Mouse (Mus musculus) kidney, adult 2 months (tissue): ENCODE measurements around the gene Map3k1. TPM values are rescaled to one million over a fixed set of nuclear protein-coding genes. Genes with fewer than 3 reads are reported as not detected.

Experiments used
- DNase-seq: peaks from one replicate; pipeline ENCODE4 v3.0.0; 2021
- H3K27ac ChIP-seq: fragments of 200-500 bp; 2 replicates; pipeline ENCODE4 v1.5.1; 2012; ENCODE audit warnings: low read depth, low read length, control low read depth, inconsistent platforms; ENCODE audit not compliant: insufficient read depth
- H3K27me3 ChIP-seq: fragments of 200-500 bp; replicated peaks from 2 replicates; pipeline ENCODE4 v1.6.1; 2012; ENCODE audit warnings: mild to moderate bottlenecking, moderate library complexity, low read length, inconsistent platforms; ENCODE audit not compliant: control insufficient read depth, insufficient read depth
- H3K36me3 ChIP-seq: fragments of 200-500 bp; 2 replicates; pipeline ENCODE4 v1.6.1; 2012; ENCODE audit warnings: mild to moderate bottlenecking, moderate library complexity, low read length, inconsistent platforms; ENCODE audit not compliant: control insufficient read depth, insufficient read depth
- H3K4me1 ChIP-seq: fragments of 200-500 bp; 2 replicates; pipeline ENCODE4 v1.6.1; 2011; ENCODE audit warnings: low read length; ENCODE audit not compliant: control insufficient read depth, insufficient read depth
- H3K4me3 ChIP-seq: fragments of 200-500 bp; 2 replicates; pipeline ENCODE4 v1.5.1; 2011; ENCODE audit warnings: mild to moderate bottlenecking, low read depth, low read length, control low read depth; ENCODE audit not compliant: insufficient read depth
- CTCF ChIP-seq: fragments of 200-500 bp; conservative IDR thresholded peaks from 2 replicates; pipeline ENCODE4 v1.5.1; 2011; ENCODE audit warnings: low read depth, mild to moderate bottlenecking, control low read depth, low read length, moderate library complexity, mixed read lengths; ENCODE audit not compliant: insufficient read depth, insufficient read length
- POLR2A ChIP-seq: fragments of 200-500 bp; IDR thresholded peaks from one replicate; pipeline ENCODE4 v1.6.1; 2011; ENCODE audit warnings: low read depth, low read length, control low read depth
- WGBS: fragments of 180-500 bp; shearing (Covaris S2); methylation state at CpG from one replicate; pipeline ENCODE4 v1.1.7; 2018; 5-methylcytosine and 5-hydroxymethylcytosine counted together
- polyA plus RNA-seq: library from polyadenylated mRNA; depleted of rRNA; stranded (reverse); fragments of >200 nt; gene quantifications from 2 replicates; pipeline ENCODE4 v1.2.3, GENCODE M21; 2012

The Map3k1 gene
- polyA plus RNA-seq, 1 experiment = 16.6 TPM

GRCm38 (mm10) chr13:111810998-111811628 is 2.3 kb upstream of the Map3k1 start:
- no peak overlapping the region for H3K4me3 ChIP-seq
- H3K4me1 ChIP-seq = peaks cover 6% of the 10 kb centered on the region; the same call in 1 of the 2 replicates
- 37% methylated on average over 13 of the region's 13 CpGs for WGBS
- H3K27me3 ChIP-seq = no peaks in the 10 kb centered on the region
- TF ChIP-seq POLR2A (no peak), CTCF (no peak)
- DNase-seq = peak; percentile 89
- H3K36me3 ChIP-seq = no peaks in the 10 kb centered on the region
- peak overlapping the region; percentile 89 for H3K27ac ChIP-seq

GRCm38 (mm10) chr13:111809466-111810228 is 854 bp upstream of the Map3k1 start:
- 3% methylated on average over 29 of the region's 29 CpGs for WGBS
- Histone ChIP-seq H3K27me3 (no peaks in the 10 kb centered on the region), H3K4me3 (peak overlapping the region; percentile 94), H3K27ac (peak overlapping the region; percentile 99), H3K4me1 (peaks cover 16% of the 10 kb centered on the region), H3K36me3 (no peaks in the 10 kb centered on the region)
- DNase-seq = peak; percentile 84
- TF ChIP-seq CTCF (no peak), POLR2A (no peak)

GRCm38 (mm10) chr13:111808387-111808636 is 481 bp downstream of the Map3k1 start:
- peak overlapping the region; percentile 82 for H3K27ac ChIP-seq
- H3K4me3 ChIP-seq = peak overlapping the region; percentile 75
- no peak for TF ChIP-seq CTCF
- TF ChIP-seq POLR2A = no peak
- under 1% methylated on average over 36 of the region's 38 CpGs for WGBS
- peaks cover 23% of the 10 kb centered on the region for H3K4me1 ChIP-seq
- H3K36me3 ChIP-seq = no peaks in the 10 kb centered on the region
- DNase-seq = no peak
- H3K27me3 ChIP-seq = no peaks in the 10 kb centered on the region

GRCm38 (mm10) chr13:111807596-111808386 is 1.0 kb downstream of the Map3k1 start:
- peak; percentile 50 for DNase-seq
- Histone ChIP-seq H3K4me3 (peak overlapping the region; percentile 75), H3K4me1 (peaks cover 28% of the 10 kb centered on the region), H3K27me3 (no peaks in the 10 kb centered on the region), H3K36me3 (no peaks in the 10 kb centered on the region), H3K27ac (peak overlapping the region; percentile 82)
- TF ChIP-seq POLR2A (no peak), CTCF (no peak)
- WGBS = under 1% methylated on average over 77 of the region's 79 CpGs

GRCm38 (mm10) chr13:111807105-111807595 is 1.6 kb downstream of the Map3k1 start:
- 0% methylated on average over 11 of the region's 11 CpGs for WGBS
- TF ChIP-seq CTCF (no peak), POLR2A (no peak)
- H3K4me3 ChIP-seq = peak overlapping the region; percentile 75
- no peak for DNase-seq
- no peaks in the 10 kb centered on the region for H3K36me3 ChIP-seq
- peak overlapping the region; percentile 77 for H3K27ac ChIP-seq
- peaks cover 33% of the 10 kb centered on the region for H3K4me1 ChIP-seq
- H3K27me3 ChIP-seq = no peaks in the 10 kb centered on the region

- no peak for TF ChIP-seq CTCF
- no peak for TF ChIP-seq POLR2A
- Histone ChIP-seq H3K4me3 (no peak overlapping the region), H3K36me3 (no peaks in the 10 kb centered on the region), H3K27me3 (no peaks in the 10 kb centered on the region), H3K27ac (peak overlapping the region; percentile 81), H3K4me1 (peaks cover 40% of the 10 kb centered on the region)
- peak; percentile 36 for DNase-seq
- 14% methylated on average over 15 of the region's 15 CpGs for WGBS
Measured at GRCm38 (mm10) chr13:111805738-111806722, 2.8 kb downstream of the Map3k1 start.
